Mouse (Mus musculus) erythroblast, embryonic 14.5 days (primary cell): ENCODE measurements around the gene Adssl1.

Experiments used
- GATA1 ChIP-seq: IDR thresholded peaks from 2 replicates; pipeline ENCODE4 v1.6.1; 2012; ENCODE audit warnings: low read length, inconsistent platforms, mixed read lengths
- TAL1 ChIP-seq: IDR thresholded peaks from 3 replicates; pipeline ENCODE4 v1.6.1; 2012; ENCODE audit warnings: low read length, inconsistent platforms, mixed read lengths

DNA sequence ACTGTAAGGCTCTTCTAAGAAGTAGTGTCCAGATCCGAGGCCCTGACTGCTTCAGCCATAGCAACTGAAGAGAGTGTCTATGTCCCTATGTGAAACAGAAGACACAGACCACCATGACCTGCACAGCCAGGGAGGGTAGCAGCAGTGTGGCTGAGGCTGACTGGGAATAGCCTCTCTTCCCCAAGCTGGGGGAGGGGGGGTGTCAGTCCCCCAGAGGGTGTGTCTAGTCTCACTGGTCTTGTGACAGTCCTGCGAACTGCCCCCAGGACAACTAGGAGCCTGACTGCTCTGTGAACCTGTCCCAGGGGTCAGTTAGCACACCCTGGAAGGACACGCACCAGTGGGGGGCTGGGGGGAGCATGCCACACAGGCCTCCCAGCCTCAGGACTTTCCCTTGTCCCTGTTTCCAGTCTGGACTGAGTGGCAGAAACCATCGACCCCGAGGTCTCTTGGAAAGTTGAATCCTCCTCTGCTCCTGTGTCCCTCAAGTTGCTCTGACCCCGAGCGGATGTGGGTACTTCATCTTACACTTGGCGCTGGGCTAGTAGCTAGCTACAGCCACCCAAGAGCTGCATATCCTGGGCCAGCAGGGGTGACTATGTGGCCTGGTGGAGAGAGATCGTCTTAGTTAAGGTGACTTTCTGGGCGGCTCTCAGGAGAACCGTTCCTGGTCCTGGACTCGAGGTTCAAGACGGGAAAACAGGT lies 712 bp upstream of the Adssl1 start:
- TF ChIP-seq GATA1 (no peak), TAL1 (no peak)
